Mouse (Mus musculus) MEL-GATA-1-ER (cell line): ENCODE data around the gene Akt2.

Experiments used
- DNase-seq: peaks from one replicate; pipeline ENCODE4 v3.0.0-alpha.2; 2012; ENCODE audit warnings: low read depth; ENCODE audit errors: extremely low read depth

Gene Akt2

GRCm38 (mm10) chr7:27587741-27588140 lies 3.6 kb upstream of the Akt2 start:
- peak; percentile 15 for DNase-seq

DNA sequence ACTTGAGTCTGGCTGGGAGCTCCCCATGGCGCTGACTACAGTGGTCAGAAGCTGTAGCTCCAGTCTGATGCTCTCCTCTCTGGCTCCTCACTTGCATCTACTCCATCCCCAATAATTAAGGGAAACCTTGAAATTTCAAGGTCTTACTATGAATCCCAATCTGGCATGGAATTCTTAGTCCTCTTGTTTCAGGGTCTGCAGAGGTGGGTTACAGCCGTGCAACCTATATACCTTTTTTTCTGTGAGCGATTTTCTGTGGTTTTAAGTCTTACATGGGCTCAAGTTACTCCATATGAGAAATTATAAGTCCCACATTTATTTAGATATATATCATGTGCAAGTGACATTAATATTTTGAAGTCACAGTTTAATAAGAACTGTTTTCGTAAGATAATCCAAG lies 1.3 kb upstream of the Akt2 start:
- DNase-seq = no peak

GRCm38 (mm10) chr7:27590566-27591213 lies 662 bp upstream of the Akt2 start:
- DNase-seq = no peak

DNA sequence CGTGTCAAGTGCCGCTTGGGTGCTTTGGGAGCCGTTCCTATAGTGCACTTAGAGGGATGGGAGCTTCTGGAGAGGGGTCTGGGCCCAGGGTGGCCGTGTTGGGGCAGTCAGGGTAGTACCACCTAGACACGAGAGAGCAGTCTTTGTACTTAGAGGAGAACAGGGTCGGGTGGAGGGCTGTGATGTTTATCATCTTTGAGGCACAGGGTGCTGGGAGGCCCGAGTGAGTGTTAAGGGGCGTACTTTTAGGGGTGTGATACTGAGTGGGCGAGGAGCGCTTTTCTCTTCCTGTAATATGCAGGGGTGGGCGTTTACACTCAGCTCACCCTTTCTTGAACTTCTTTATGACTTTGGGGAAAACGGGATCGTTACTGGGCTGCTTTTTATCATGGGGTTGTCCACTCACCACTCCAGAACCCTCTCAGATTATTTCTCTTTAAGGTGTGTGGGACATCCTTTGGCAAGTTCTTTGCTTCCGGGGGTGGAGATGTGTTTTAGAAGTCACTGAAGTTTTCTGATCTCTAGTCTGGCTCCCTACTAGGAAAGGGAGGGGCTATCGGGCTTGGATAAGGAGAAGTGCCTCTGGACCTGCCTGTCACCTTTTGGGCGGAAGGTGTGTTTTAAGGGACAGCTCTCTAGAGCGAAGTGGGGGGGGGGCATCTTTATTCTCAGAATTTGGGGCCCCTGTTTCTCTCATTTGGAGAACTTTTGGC lies 1.0 kb downstream of the Akt2 start:
- peak; percentile 81 for DNase-seq

GRCm38 (mm10) chr7:27592934-27593645 lies 1.7 kb downstream of the Akt2 start:
- no peak for DNase-seq

- DNase-seq = no peak
These were observed 5.5 kb downstream of the Akt2 start for GRCm38 (mm10) chr7:27596586-27597503.

- no peak for DNase-seq
These were observed 6.7 kb downstream of the Akt2 start for GRCm38 (mm10) chr7:27598053-27598452.

DNA sequence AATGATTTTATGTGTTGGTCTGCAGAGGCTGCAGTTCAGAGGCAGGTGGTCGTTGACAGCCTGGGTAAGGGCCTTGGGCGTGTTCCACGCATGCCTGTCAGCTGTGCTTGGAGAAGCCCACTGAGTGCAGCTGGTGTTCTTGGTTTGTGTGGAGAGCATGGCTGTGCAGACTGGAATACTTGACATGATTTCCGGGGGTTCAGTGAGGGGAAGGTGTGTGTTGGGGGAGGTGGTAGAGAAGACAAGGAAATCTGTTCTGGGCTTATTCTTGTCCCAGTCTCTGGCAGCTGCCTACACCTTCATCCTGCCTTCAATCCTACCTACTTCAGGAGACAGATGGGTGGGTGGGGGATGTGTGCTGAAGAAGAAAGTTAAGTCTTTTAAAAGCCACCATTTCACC lies 10.3 kb downstream of the Akt2 start:
- no peak for DNase-seq

GRCm38 (mm10) chr7:27602161-27602560 lies 10.8 kb downstream of the Akt2 start:
- DNase-seq = no peak

GRCm38 (mm10) chr7:27602835-27603234 lies 11.5 kb downstream of the Akt2 start:
- no peak for DNase-seq

DNA sequence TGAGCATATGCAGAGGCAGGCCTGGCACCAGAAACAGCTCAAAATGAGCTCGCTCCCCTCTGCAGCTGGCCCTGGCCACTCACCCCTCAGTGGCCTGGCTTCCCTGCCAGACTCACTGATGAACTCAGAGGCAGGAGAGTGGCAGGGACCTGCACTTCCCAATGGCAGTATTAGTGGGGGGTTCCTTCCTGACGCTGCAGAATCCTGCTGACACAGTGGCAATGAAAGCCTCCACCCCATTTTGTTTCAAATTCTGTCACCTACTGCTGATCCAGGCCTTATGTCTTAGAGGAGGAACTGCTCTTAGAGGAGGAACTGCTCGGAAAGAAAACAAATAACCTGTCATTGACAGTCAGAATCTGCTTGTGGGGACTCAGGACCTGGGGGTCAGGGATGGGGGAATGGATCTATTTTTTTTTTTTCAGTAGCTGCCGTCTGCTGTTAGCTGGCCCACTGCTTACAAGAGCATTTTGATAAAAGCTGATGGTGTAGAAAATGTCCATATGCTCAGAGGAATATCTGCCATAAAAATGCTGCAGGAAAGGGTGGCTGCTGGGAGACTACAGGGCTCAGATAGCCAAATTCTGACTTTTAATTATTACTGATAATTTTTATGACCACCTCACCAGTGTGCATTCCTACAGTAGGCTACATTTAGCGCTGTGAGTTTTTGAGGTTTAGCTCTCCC lies 13.5 kb downstream of the Akt2 start:
- DNase-seq = no peak

DNA sequence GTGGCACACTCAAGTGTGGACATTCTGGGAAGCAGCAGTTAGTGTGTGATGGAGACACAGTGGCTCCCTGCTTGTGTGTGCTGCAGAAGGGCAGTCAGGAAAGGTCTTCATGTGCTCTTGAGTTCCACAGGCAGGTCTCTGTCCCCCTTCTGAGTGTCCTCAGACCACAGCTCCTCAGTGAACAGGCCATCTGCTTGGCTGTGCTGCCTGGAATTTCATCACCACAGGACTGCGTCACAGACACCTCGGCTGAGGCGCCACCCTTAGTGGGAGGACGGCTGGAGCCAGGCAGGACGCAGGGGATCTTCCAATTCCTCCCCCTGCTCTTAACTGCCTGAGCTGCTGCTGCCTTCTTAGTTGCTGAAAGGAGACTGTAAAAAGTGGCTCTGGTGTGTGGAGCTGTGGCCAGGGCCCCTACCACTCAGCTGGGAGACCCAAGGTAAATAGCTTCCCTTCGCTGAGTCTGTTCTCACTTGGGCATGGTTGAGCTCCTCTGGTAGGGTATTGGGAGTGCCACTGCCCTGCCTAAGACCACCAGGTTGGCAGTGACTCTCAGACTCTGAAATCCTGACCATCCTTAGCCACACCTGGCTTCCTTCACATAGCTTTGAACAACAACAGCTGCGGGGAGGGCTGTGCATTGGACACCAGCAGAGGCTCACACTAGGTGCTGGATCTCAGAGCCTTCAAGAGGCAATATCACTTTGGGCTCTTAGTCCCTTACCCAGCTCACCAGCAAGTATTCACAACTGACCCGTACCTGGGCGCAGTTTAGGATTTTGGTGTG lies 14.3 kb downstream of the Akt2 start:
- no peak for DNase-seq

DNA sequence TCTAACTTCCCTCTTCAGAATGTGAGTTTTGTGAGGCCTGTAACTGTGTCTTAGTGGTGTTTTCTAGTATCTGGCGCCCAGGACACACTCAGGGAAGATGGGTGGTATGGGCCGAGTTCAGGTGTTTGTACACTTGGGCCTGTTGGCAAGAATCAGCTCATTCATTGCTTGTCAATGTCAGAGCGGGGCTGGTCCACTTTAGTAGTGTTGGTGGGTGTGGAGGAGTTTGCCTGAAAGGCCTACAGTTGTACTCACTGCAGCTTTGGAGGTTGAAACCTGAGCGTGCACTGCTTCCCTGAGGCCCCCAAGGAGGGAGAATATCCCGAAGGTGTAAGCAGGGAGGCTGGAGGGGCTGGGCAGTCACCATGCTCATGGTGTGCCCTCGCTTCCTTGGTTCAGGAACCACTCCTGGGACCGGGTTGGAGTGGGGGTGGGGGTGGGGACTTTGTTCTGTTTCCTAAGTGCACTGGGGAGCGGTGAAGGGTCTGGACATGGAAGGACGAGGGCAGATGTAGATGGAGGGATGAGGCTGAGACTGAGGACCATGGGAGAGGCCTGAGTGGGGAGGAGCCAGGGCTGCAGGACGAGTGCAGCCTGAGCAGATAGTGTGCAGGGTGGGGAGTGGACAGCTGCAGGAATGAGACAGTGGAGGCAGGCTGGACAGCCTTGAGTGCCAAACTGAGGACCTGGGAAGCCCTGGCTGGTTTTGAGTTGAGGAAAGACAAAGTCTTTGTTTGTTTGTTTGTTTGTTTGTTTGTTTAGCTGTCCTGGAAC lies 15.3 kb downstream of the Akt2 start:
- no peak for DNase-seq

- DNase-seq = no peak
These were observed 16.2 kb downstream of the Akt2 start for GRCm38 (mm10) chr7:27607580-27607979.

- no peak for DNase-seq
These were observed 16.8 kb downstream of the Akt2 start for GRCm38 (mm10) chr7:27608130-27608529.

DNA sequence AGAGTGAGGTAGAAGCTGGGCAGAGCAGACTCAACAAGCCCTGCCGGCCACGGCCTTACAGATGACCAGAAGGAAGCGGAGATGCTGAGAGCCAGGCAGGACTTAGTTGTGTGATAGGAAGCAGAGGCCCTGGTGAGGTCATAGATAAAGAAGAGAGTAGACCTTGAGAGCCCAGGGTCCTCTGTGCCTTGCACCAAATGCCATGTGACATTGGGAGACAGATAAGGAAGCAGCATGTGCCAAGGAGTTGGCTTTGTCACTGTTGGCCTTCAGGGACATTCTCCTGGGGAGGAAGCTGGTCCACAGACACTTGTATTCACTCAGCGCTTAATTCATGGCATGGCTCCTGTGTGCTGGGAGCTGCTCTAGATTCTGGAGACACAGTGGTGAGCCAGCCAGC lies 17.9 kb downstream of the Akt2 start:
- no peak for DNase-seq

GRCm38 (mm10) chr7:27609688-27610087 lies 18.3 kb downstream of the Akt2 start:
- no peak for DNase-seq

GRCm38 (mm10) chr7:27610370-27610769 lies 19.0 kb downstream of the Akt2 start:
- DNase-seq = no peak

- no peak for DNase-seq
These were observed 19.5 kb downstream of the Akt2 start for GRCm38 (mm10) chr7:27610871-27611270.
